Mouse (Mus musculus) bone marrow, adult 2 months (tissue): ENCODE data around the gene Phgr1.

Experiments used
- CTCF ChIP-seq: fragments of 200-500 bp; IDR thresholded peaks from 2 replicates; pipeline ENCODE4 v1.5.1; 2011; ENCODE audit warnings: low read length, control low read depth; ENCODE audit not compliant: control insufficient read depth, insufficient read depth
- POLR2A ChIP-seq: fragments of 200-500 bp; IDR thresholded peaks from 2 replicates; pipeline ENCODE4 v1.6.1; 2011; ENCODE audit warnings: low read depth, mild to moderate bottlenecking, control low read depth, low read length, borderline replicate concordance; ENCODE audit not compliant: control insufficient read depth

DNA sequence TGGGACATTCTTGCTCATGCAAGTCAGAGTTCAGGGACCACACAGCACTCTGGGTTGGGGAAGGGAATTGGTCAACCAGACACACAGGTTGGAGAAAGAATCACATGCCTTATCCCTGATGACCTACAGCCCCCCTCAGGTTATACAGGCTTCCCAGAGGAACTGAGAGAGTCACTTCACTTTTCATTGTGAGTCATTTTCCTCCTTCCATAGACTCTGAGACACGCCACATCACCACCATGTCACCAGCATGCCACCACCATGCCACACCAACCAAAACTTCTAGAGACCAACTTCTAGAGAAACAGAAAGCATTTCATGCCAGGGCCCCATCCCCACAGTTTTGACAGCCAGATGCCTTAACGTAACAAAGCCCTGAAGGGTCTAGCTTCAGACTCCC, 45.7 kb upstream of the Phgr1 start:
- TF ChIP-seq CTCF = no peak
- no peak for TF ChIP-seq POLR2A
